Mouse (Mus musculus) heart, embryonic 12.5 days (tissue): ENCODE measurements at regions not wholly inside any gene's neighbourhood (a gene's known extent, or its start where the extent isn't known, plus 50 kb on each side); places are given as distances from the start of the nearest gene placed in this dataset.

Experiments used
- ATAC-seq: fragments of 200-750 bp; cut with Nextera tagmentation; 2 replicates; pipeline ENCODE4 v1.8.0; 2017; ENCODE audit warnings: moderate TSS enrichment, moderate library complexity; ENCODE audit not compliant: insufficient number of reproducible peaks, low FRiP score
- H3K27ac ChIP-seq: fragments of 300-500 bp; sonication (generic); 2 replicates; pipeline ENCODE4 v1.5.1; 2016; ENCODE audit warnings: mild to moderate bottlenecking, moderate library complexity; ENCODE audit not compliant: poor library complexity, severe bottlenecking
- H3K27me3 ChIP-seq: fragments of 300-500 bp; sonication (generic); replicated peaks from 2 replicates; pipeline ENCODE4 v1.6.1; 2016; ENCODE audit warnings: mild to moderate bottlenecking, moderate library complexity
- H3K36me3 ChIP-seq: fragments of 300-500 bp; sonication (generic); 2 replicates; pipeline ENCODE4 v1.6.1; 2016; ENCODE audit warnings: mild to moderate bottlenecking, moderate library complexity
- H3K4me1 ChIP-seq: fragments of 300-500 bp; sonication (generic); replicated peaks from 2 replicates; pipeline ENCODE4 v1.6.1; 2016; ENCODE audit warnings: mild to moderate bottlenecking
- H3K4me2 ChIP-seq: fragments of 300-500 bp; sonication (generic); 2 replicates; pipeline ENCODE4 v1.6.1; 2016; ENCODE audit warnings: mild to moderate bottlenecking, moderate library complexity
- H3K4me3 ChIP-seq: fragments of 300-500 bp; sonication (generic); 2 replicates; pipeline ENCODE4 v1.5.1; 2016; ENCODE audit warnings: mild to moderate bottlenecking
- H3K9ac ChIP-seq: fragments of 300-500 bp; sonication (generic); 2 replicates; pipeline ENCODE4 v1.6.1; 2016; ENCODE audit warnings: mild to moderate bottlenecking, moderate library complexity
- H3K9me3 ChIP-seq: fragments of 300-500 bp; sonication (generic); replicated peaks from 2 replicates; pipeline ENCODE4 v1.6.1; 2016; ENCODE audit warnings: mild to moderate bottlenecking, moderate library complexity
- WGBS: fragments of 180-500 bp; shearing (Covaris S2); methylation state at CpG from one replicate; pipeline ENCODE4 v1.1.7; 2016; 5-methylcytosine and 5-hydroxymethylcytosine counted together

GRCm38 (mm10) chr8:80190510-80190908 is 132.7 kb upstream of the Hhip start:
- H3K27ac ChIP-seq, result no peak overlapping the region
- no peaks in the 10 kb centered on the region for H3K36me3 ChIP-seq
- H3K4me3 ChIP-seq, result no peak overlapping the region
- H3K9ac ChIP-seq, result no peak overlapping the region
- H3K4me1 ChIP-seq, result no peaks in the 10 kb centered on the region
- no peak for ATAC-seq
- H3K4me2 ChIP-seq, result no peak overlapping the region
- 71% methylated on average over 4 of the region's 4 CpGs for WGBS
- no peaks in the 10 kb centered on the region for H3K27me3 ChIP-seq
- H3K9me3 ChIP-seq, result 0 out of 2 replicates have a peak, but pooled peaks cover 4% of the 10 kb centered on the region

GRCm38 (mm10) chr8:80189797-80190509 is 132.1 kb upstream of the Hhip start:
- H3K4me1 ChIP-seq, result no peaks in the 10 kb centered on the region
- no peak overlapping the region for H3K9ac ChIP-seq
- H3K9me3 ChIP-seq, result 0 out of 2 replicates have a peak, but pooled peaks cover 4% of the 10 kb centered on the region
- H3K36me3 ChIP-seq, result no peaks in the 10 kb centered on the region
- no peak overlapping the region for H3K27ac ChIP-seq
- H3K4me3 ChIP-seq, result no peak overlapping the region
- no peak for ATAC-seq
- H3K27me3 ChIP-seq, result no peaks in the 10 kb centered on the region
- 76% methylated on average over 10 of the region's 10 CpGs for WGBS
- no peak overlapping the region for H3K4me2 ChIP-seq

GRCm38 (mm10) chr8:80185286-80185685 is 127.5 kb upstream of the Hhip start:
- no peak overlapping the region for H3K4me3 ChIP-seq
- no peak for ATAC-seq
- H3K9ac ChIP-seq, result no peak overlapping the region
- no peak overlapping the region for H3K27ac ChIP-seq
- H3K27me3 ChIP-seq, result no peaks in the 10 kb centered on the region
- H3K4me2 ChIP-seq, result no peak overlapping the region
- WGBS, result 49% methylated on average over 4 of the region's 4 CpGs
- H3K36me3 ChIP-seq, result no peaks in the 10 kb centered on the region
- H3K4me1 ChIP-seq, result 0 out of 2 replicates have a peak, but pooled peaks cover 3% of the 10 kb centered on the region
- 0 out of 2 replicates have a peak, but pooled peaks cover 4% of the 10 kb centered on the region for H3K9me3 ChIP-seq

- 65% methylated on average over 9 of the region's 9 CpGs for WGBS
- Histone ChIP-seq H3K4me2 (no peak overlapping the region), H3K9ac (no peak overlapping the region), H3K9me3 (no peaks in the 10 kb centered on the region), H3K27ac (no peak overlapping the region), H3K36me3 (no peaks in the 10 kb centered on the region), H3K27me3 (no peaks in the 10 kb centered on the region), H3K4me1 (no peaks in the 10 kb centered on the region), H3K4me3 (no peak overlapping the region)
- ATAC-seq, result no peak
Measured at GRCm38 (mm10) chr8:80168688-80169087, 110.9 kb upstream of the Hhip start.

- Histone ChIP-seq H3K4me2 (no peak overlapping the region), H3K27me3 (no peaks in the 10 kb centered on the region), H3K27ac (no peak overlapping the region), H3K36me3 (no peaks in the 10 kb centered on the region), H3K4me1 (no peaks in the 10 kb centered on the region), H3K4me3 (no peak overlapping the region), H3K9me3 (no peaks in the 10 kb centered on the region), H3K9ac (no peak overlapping the region)
- WGBS, result 65% methylated on average over 9 of the region's 9 CpGs
- ATAC-seq, result no peak
Measured at GRCm38 (mm10) chr8:80149458-80150083, 91.8 kb upstream of the Hhip start.

GRCm38 (mm10) chr8:80147929-80148328 is 90.1 kb upstream of the Hhip start:
- H3K36me3 ChIP-seq, result no peaks in the 10 kb centered on the region
- no peak for ATAC-seq
- no peak overlapping the region for H3K27ac ChIP-seq
- H3K9ac ChIP-seq, result no peak overlapping the region
- no peaks in the 10 kb centered on the region for H3K9me3 ChIP-seq
- H3K4me3 ChIP-seq, result no peak overlapping the region
- no peaks in the 10 kb centered on the region for H3K27me3 ChIP-seq
- no peaks in the 10 kb centered on the region for H3K4me1 ChIP-seq
- WGBS, result 77% methylated on average over 3 of the region's 3 CpGs
- no peak overlapping the region for H3K4me2 ChIP-seq

GRCm38 (mm10) chr8:80138481-80138880 is 80.7 kb upstream of the Hhip start:
- H3K4me3 ChIP-seq, result no peak overlapping the region
- no peaks in the 10 kb centered on the region for H3K4me1 ChIP-seq
- no peak for ATAC-seq
- H3K36me3 ChIP-seq, result no peaks in the 10 kb centered on the region
- H3K9ac ChIP-seq, result no peak overlapping the region
- 80% methylated on average over 6 of the region's 6 CpGs for WGBS
- no peaks in the 10 kb centered on the region for H3K9me3 ChIP-seq
- no peak overlapping the region for H3K4me2 ChIP-seq
- no peak overlapping the region for H3K27ac ChIP-seq
- no peaks in the 10 kb centered on the region for H3K27me3 ChIP-seq

GRCm38 (mm10) chr8:80120378-80120965 is 62.7 kb upstream of the Hhip start:
- H3K4me1 ChIP-seq, result 0 out of 2 replicates have a peak, but pooled peaks cover 3% of the 10 kb centered on the region
- no peak overlapping the region for H3K4me2 ChIP-seq
- H3K4me3 ChIP-seq, result no peak overlapping the region
- no peaks in the 10 kb centered on the region for H3K36me3 ChIP-seq
- no peak overlapping the region for H3K27ac ChIP-seq
- no peak overlapping the region for H3K9ac ChIP-seq
- 82% methylated on average over 3 of the region's 3 CpGs for WGBS
- no peaks in the 10 kb centered on the region for H3K9me3 ChIP-seq
- H3K27me3 ChIP-seq, result no peaks in the 10 kb centered on the region
- no peak for ATAC-seq

- Histone ChIP-seq H3K27me3 (no peaks in the 10 kb centered on the region), H3K36me3 (no peaks in the 10 kb centered on the region), H3K27ac (no peak overlapping the region), H3K9ac (no peak overlapping the region), H3K9me3 (no peaks in the 10 kb centered on the region), H3K4me3 (no peak overlapping the region), H3K4me1 (0 out of 2 replicates have a peak, but pooled peaks cover 3% of the 10 kb centered on the region), H3K4me2 (no peak overlapping the region)
- ATAC-seq, result no peak
- 38% methylated on average over 4 of the region's 4 CpGs for WGBS
Measured at GRCm38 (mm10) chr8:80117328-80117727, 59.5 kb upstream of the Hhip start.
